Mouse (Mus musculus): ENCODE measurements around the gene Xpnpep1.

GRCm38 (mm10) chr19:53038435-53038938 is 1.5 kb downstream of the Xpnpep1 start:
- TF ChIP-seq CTCF (conservative IDR thresholded peaks at IDR 0.05; ENCODE audit: low read length): no peak
- no peak for TF ChIP-seq POU5F1 (IDR thresholded peaks at IDR 0.05; ENCODE audit: borderline replicate concordance, low read length)
- TF ChIP-seq NANOG (IDR thresholded peaks at IDR 0.05; ENCODE audit: borderline replicate concordance, low read length): no peak

Measured in E14TG2a.4 (cell line).